Mouse (Mus musculus) cerebellum, adult 8-10 months (tissue): ENCODE data around the gene Exosc8.
A peak's percentile ranks its signal among the peaks of the same experiment; 100 is the strongest.
"Not testable (repeated sequence)": the region's sequence is repeated elsewhere in the genome, so short reads cannot be mapped to it uniquely, and the experiment has no call there.

Experiments
- DNase-seq: peaks from one replicate; pipeline ENCODE4 v3.0.0; 2022

The Exosc8 gene

DNA sequence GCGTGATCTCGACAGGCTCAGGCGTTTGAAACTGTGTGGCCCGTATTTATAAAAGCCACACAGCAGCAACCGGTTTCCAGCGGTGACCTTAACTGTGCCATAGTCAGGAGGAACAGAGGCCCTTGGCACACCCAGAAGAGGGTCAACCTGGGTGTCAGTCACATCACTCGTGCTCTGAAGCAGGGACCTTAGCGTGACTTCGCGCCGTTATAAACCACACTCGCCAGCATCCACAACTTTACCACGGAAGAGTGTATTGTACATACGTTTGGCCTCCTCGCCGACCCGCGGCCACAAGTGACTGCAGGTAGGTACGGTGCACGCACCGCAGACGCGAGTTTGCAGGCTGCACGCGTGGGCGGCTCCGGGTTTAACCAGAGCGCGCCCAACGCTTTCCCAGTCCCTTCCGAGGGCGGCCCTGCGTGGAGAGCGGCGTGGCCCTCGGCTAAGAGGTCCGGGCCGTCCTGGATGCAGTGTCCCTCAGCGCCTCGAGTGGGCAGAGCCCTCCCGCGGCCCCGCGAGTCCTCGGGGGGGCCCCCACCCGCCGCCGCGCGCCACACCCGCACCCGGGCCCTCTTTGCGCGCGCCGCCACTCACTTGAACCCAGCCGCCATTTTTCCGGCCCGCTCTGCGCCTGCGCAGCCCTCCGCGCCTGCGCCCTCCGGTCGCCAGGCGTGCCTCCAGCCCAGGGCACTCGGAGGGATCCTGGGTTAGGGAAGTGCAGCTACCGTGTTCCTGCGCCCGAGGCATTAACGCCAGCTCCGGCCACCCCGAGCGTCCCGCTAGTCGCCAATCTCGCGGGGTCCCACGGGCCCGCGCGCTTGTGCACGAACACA, 564 bp downstream of the Exosc8 start:
- peak; percentile 91 for DNase-seq

DNA sequence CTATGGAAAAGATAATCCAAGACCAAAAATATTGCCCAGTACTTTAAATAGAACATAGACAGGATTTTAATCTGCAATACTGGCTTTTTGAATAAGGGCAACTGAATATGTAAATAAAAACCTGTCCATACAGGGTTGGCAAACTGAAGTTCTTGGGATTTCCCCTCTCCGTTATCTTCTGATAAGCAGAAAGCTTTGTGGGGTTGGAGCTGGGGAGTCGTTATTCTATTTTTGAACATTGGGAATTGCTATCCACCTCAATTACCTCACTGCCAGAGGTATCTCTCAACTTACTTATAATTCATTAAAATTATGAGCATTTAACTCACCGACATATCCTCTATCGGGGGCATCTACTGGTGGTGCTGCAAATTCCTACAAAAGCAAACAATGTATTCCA, 2.8 kb downstream of the Exosc8 start:
- DNase-seq: no peak

- no peak for DNase-seq
These were observed 3.5 kb downstream of the Exosc8 start for GRCm38 (mm10) chr3:54731626-54732150.

GRCm38 (mm10) chr3:54728100-54728499, 7.1 kb downstream of the Exosc8 start:
- no peak for DNase-seq

DNA sequence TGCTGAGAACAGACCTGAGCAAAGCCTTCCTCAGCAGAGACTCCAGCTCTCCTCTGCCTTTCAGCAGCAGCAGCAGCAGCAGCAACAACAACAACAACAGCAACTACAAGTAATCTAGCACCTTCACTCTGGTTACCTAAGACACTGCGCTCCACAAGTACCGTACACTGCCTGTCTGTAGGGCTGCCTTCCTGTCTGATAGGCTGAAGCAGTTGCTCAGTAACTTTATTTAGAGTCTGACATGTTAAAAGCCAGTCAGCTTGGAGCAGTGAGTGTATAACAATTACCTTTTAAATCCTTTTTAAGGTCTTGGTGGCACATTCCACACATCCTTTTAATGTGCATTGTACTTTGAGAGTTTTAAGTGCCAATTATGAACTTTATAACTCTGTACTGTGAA, 7.6 kb downstream of the Exosc8 start:
- DNase-seq: no peak

- no peak for DNase-seq
These were observed 9.8 kb downstream of the Exosc8 start for GRCm38 (mm10) chr3:54725344-54725743.

- DNase-seq: no peak
These were observed 11.3 kb downstream of the Exosc8 start for GRCm38 (mm10) chr3:54723741-54724500.

- DNase-seq: no peak
These were observed 16.2 kb downstream of the Exosc8 start for GRCm38 (mm10) chr3:54718947-54719346.

- DNase-seq: no peak
These were observed 17.8 kb downstream of the Exosc8 start for GRCm38 (mm10) chr3:54717348-54717747.

DNA sequence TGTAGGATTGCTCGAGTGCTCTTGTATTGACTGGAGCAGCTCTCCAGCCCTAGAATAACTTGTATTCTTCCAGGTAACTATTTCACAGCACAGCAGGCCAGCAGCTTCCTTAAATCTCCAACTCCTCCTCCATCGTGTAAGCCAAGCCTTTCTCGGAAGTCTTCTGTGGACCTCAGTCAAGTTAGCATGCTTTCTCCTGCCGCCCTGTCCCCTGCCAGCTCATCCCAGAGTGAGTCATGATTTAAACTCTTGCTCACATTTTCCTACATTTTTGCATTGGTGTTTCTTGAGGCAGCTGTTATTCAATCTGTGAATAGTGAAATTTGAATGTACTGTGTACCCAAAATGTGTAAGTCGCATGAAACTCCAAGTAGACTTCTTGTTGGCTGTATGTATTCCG, 19.7 kb downstream of the Exosc8 start:
- DNase-seq: no peak

GRCm38 (mm10) chr3:54714253-54714652, 20.9 kb downstream of the Exosc8 start, which contains the start of gene Gm21958:
Gene Gm21958 (minus strand): TSS chr3:54714353.
- no peak for DNase-seq

DNA sequence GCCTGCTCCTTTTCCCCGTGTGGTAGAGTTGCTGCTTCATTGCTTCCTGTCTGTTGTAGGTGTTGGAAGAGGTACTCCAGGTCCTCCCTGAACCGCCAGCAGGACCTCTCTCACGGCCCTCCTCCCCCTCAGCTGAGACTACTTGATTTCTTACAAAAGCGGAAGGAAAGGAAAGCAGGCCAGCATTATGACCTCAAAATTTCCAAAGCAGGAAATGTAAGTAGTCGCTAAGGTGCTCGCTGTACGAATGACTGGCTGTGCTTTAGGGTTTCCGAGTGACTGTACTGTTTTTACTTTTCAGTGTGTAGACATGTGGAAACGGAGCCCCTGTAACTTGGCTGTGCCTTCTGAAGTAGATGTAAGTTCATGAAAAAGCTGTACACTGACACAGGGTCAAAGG, 26.2 kb downstream of the Exosc8 start:
- no peak for DNase-seq

- DNase-seq: not testable (repeated sequence)
These were observed 31.1 kb downstream of the Exosc8 start for GRCm38 (mm10) chr3:54704106-54704505.

DNA sequence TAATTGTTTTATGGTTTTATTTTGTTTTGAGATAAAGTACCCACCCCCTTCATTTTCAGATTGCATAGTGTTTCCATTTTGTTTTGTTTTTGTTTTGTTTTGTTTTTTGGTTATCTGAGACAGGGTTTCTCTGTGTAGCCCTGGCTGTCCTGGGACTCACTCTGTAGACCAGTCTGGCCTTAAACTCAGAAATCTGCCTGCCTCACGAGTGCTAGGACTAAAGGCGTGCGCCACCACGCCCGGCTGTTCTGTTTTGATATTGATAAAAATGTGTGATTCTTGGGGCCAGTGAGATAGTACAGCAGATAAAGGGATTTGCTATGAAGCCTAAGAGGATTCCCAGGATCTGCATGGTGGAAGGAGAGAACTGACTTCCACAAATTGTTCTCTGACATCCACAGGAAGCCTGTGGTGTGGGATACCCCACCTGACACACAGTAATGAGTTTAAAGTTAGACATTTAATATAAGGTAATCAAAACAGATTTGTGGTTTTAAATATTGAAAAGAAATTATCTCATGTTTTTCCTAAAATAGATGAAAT, 35.4 kb downstream of the Exosc8 start:
- no peak for DNase-seq

DNA sequence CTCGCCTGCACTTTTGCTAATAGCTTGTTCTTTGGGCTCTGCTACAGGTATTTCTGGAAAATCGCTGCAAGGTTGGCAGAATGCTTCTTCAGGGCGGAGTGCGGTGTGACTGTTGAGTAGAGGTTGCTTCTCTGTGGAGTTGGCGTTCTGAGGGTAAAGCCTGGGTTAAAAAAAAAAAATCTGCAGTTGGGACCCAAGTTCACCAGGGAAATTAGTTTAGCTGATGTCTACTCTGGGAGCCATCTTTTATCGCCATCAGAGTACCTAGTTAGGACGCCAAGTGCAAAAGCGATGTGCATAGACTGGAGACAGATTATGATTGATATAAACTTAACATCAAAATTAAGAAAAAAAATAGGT, 42.2 kb downstream of the Exosc8 start:
- no peak for DNase-seq

- peak; percentile 90 for DNase-seq
These were observed 42.8 kb downstream of the Exosc8 start, which contains the start of gene Supt20 for GRCm38 (mm10) chr3:54692202-54693055. Gene Supt20 (plus strand): TSS chr3:54692807.

- no peak for DNase-seq
These were observed 46.1 kb downstream of the Exosc8 start for GRCm38 (mm10) chr3:54689091-54689490.

GRCm38 (mm10) chr3:54687245-54687644, 47.9 kb downstream of the Exosc8 start:
- DNase-seq: no peak

GRCm38 (mm10) chr3:54685202-54685601, 50.0 kb downstream of the Exosc8 start:
- DNase-seq: no peak

GRCm38 (mm10) chr3:54681310-54682204, 53.6 kb downstream of the Exosc8 start:
- no peak for DNase-seq
